Mouse (Mus musculus) heart, postnatal 0 days (tissue): ENCODE measurements at regions not wholly inside any gene's neighbourhood (a gene's known extent, or its start where the extent isn't known, plus 50 kb on each side); places are given as distances from the start of the nearest gene placed in this dataset.
A peak's percentile ranks its signal among the peaks of the same experiment; 100 is the strongest.

Experiments used
- CTCF ChIP-seq: IDR thresholded peaks from 2 replicates; pipeline ENCODE4 v1.5.1; 2016; ENCODE audit warnings: antibody characterized with exemption, control low read depth, low read depth
- EP300 ChIP-seq: IDR thresholded peaks from 2 replicates; pipeline ENCODE4 v1.6.1; 2016; ENCODE audit warnings: antibody characterized with exemption, low read depth

DNA sequence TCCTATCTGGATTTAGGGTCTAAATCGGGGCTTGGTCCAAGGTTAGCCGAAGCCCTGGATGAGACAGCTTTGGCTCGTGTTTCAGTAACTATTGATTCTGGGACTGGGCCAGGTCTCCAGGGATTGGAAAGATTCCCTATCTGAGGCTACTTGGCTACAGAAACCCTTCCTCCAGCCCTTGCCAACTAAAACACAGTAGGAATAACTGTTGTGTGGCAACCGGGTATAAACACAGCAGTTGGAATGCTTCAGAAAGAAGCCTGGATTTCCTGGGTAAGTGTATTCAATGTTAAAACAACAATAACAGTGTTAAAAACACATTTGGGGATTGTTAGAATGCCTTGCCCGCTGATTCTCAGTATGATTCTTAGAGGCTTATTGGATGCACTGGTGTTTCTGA is 398.8 kb downstream of the Mtx2 start:
- no peak for TF ChIP-seq CTCF
- peak; percentile 64 for TF ChIP-seq EP300
